Mouse (Mus musculus) heart, postnatal 0 days (tissue): ENCODE results near the gene Hapln2.

Experiments used
- CTCF ChIP-seq: IDR thresholded peaks from 2 replicates; pipeline ENCODE4 v1.5.1; 2016; ENCODE audit warnings: antibody characterized with exemption, control low read depth, low read depth
- EP300 ChIP-seq: IDR thresholded peaks from 2 replicates; pipeline ENCODE4 v1.6.1; 2016; ENCODE audit warnings: antibody characterized with exemption, low read depth

- TF ChIP-seq CTCF (0 out of 2 replicates have a peak, but pooled peaks have one; percentile 1), EP300 (no peak)
Observed at GRCm38 (mm10) chr3:88002291-88002976, 24.9 kb downstream of the Hapln2 start.
